Mouse (Mus musculus): ENCODE measurements around the gene Umad1.
A peak's percentile ranks its signal among the peaks of the same experiment; 100 is the strongest.

The Umad1 gene

GRCm38 (mm10) chr6:8259004-8259666, at the start of gene Umad1, which contains the start of the genes Rpa3 and Gm45062:
Gene Umad1, plus strand, starts transcription at chr6:8259288.
Gene Rpa3, minus strand, starts transcription at chr6:8259173.
Gene Gm45062, plus strand, starts transcription at chr6:8259450.
- peak; percentile 96 for DNase-seq (ENCODE audit: low spot score in 2 of 2)

GRCm38 (mm10) chr6:8209866-8210186, 49.3 kb upstream of the Umad1 start:
- no peak for DNase-seq (ENCODE audit: low spot score in 2 of 2)

GRCm38 (mm10) chr6:8210661-8211060, 48.4 kb upstream of the Umad1 start:
- no peak for DNase-seq (ENCODE audit: low spot score in 2 of 2)

GRCm38 (mm10) chr6:8227035-8227434, 32.1 kb upstream of the Umad1 start:
- DNase-seq (ENCODE audit: low spot score in 2 of 2), result no peak

- no peak for DNase-seq (ENCODE audit: low spot score in 2 of 2)
These were observed 30.5 kb upstream of the Umad1 start for GRCm38 (mm10) chr6:8228596-8228995.

GRCm38 (mm10) chr6:8258316-8258715, 772 bp upstream of the Umad1 start:
- no peak for DNase-seq (ENCODE audit: low spot score in 2 of 2)

GRCm38 (mm10) chr6:8259667-8260044, 568 bp downstream of the Umad1 start:
- no peak for DNase-seq (ENCODE audit: low spot score in 2 of 2)

GRCm38 (mm10) chr6:8271047-8271446, 12.0 kb downstream of the Umad1 start:
- DNase-seq (ENCODE audit: low spot score in 2 of 2), result no peak

- DNase-seq (ENCODE audit: low spot score in 2 of 2), result peak; percentile 27 to 53
These were observed 15.4 kb downstream of the Umad1 start for GRCm38 (mm10) chr6:8274387-8275054.

GRCm38 (mm10) chr6:8275098-8275497, 16.0 kb downstream of the Umad1 start:
- peak; percentile 48 to 69 for DNase-seq (ENCODE audit: low spot score in 2 of 2)

- no peak for DNase-seq (ENCODE audit: low spot score in 2 of 2)
These were observed 17.3 kb downstream of the Umad1 start for GRCm38 (mm10) chr6:8276431-8276830.

GRCm38 (mm10) chr6:8278426-8279002, 19.4 kb downstream of the Umad1 start:
- peak in 1 of 2 experiments; percentile 28 for DNase-seq (ENCODE audit: low spot score in 2 of 2)

GRCm38 (mm10) chr6:8283255-8283654, 24.2 kb downstream of the Umad1 start:
- no peak for DNase-seq (ENCODE audit: low spot score in 2 of 2)

GRCm38 (mm10) chr6:8285401-8285960, 26.4 kb downstream of the Umad1 start:
- no peak for DNase-seq (ENCODE audit: low spot score in 2 of 2)

GRCm38 (mm10) chr6:8286146-8286545, 27.1 kb downstream of the Umad1 start:
- no peak for DNase-seq (ENCODE audit: low spot score in 2 of 2)

GRCm38 (mm10) chr6:8288755-8289580, 29.9 kb downstream of the Umad1 start:
- no peak for DNase-seq (ENCODE audit: low spot score in 2 of 2)

- DNase-seq (ENCODE audit: low spot score in 2 of 2), result no peak
These were observed 35.1 kb downstream of the Umad1 start for GRCm38 (mm10) chr6:8294048-8294784.

- no peak for DNase-seq (ENCODE audit: low spot score in 2 of 2)
These were observed 40.2 kb downstream of the Umad1 start for GRCm38 (mm10) chr6:8299066-8299863.

GRCm38 (mm10) chr6:8307878-8308775, 49.0 kb downstream of the Umad1 start:
- DNase-seq (ENCODE audit: low spot score in 2 of 2), result no peak
